Mouse (Mus musculus) erythroblast, embryonic 14.5 days (primary cell): ENCODE results near the gene Chmp2a. TPM values are rescaled to one million over a fixed set of nuclear protein-coding genes. Genes with fewer than 3 reads are reported as not detected.

ENCODE experiments used
- H3K27me3 ChIP-seq: 2 replicates; pipeline ENCODE4 v1.6.1; 2012; ENCODE audit warnings: inconsistent platforms; ENCODE audit not compliant: control insufficient read depth
- H3K36me3 ChIP-seq: 2 replicates; pipeline ENCODE4 v1.6.1; 2012; ENCODE audit warnings: mild to moderate bottlenecking, inconsistent platforms; ENCODE audit not compliant: control insufficient read depth
- H3K4me1 ChIP-seq: 2 replicates; pipeline ENCODE4 v1.6.1; 2012; ENCODE audit warnings: inconsistent platforms; ENCODE audit not compliant: control insufficient read depth
- H3K4me3 ChIP-seq: replicated peaks from 2 replicates; pipeline ENCODE3; 2012; ENCODE audit warnings: moderate library complexity, mild to moderate bottlenecking, inconsistent platforms
- H3K9me3 ChIP-seq: 2 replicates; pipeline ENCODE4 v1.6.1; 2012; ENCODE audit warnings: low read length, inconsistent platforms, mixed read lengths; ENCODE audit not compliant: control insufficient read depth
- GATA1 ChIP-seq: IDR thresholded peaks from 2 replicates; pipeline ENCODE4 v1.6.1; 2012; ENCODE audit warnings: low read length, inconsistent platforms, mixed read lengths
- TAL1 ChIP-seq: IDR thresholded peaks from 3 replicates; pipeline ENCODE4 v1.6.1; 2012; ENCODE audit warnings: low read length, inconsistent platforms, mixed read lengths
- polyA plus RNA-seq: library from polyadenylated mRNA; stranded (reverse); fragments of >175 nt; gene quantifications from 2 replicates; pipeline ENCODE4 v1.2.3, GENCODE M21; 2012

Chmp2a gene
- polyA plus RNA-seq, 1 experiment = 39.9 TPM

- peaks cover 41% of the 10 kb centered on the region for H3K36me3 ChIP-seq
- H3K4me3 ChIP-seq = no peak overlapping the region
- H3K27me3 ChIP-seq = no peaks in the 10 kb centered on the region
- H3K9me3 ChIP-seq = peaks cover 13% of the 10 kb centered on the region
- TF ChIP-seq GATA1 (no peak), TAL1 (no peak)
- peaks cover 35% of the 10 kb centered on the region for H3K4me1 ChIP-seq
Observed at GRCm38 (mm10) chr7:13007341-13008092, 27.1 kb downstream of the Chmp2a start.

- Histone ChIP-seq H3K36me3 (peaks cover 41% of the 10 kb centered on the region), H3K27me3 (no peaks in the 10 kb centered on the region), H3K4me1 (peaks cover 35% of the 10 kb centered on the region), H3K9me3 (peaks cover 13% of the 10 kb centered on the region), H3K4me3 (no peak overlapping the region)
- no peak for TF ChIP-seq TAL1
- TF ChIP-seq GATA1 = no peak
Observed at GRCm38 (mm10) chr7:13006531-13006930, 28.1 kb downstream of the Chmp2a start.

GRCm38 (mm10) chr7:13006011-13006410 is 28.6 kb downstream of the Chmp2a start:
- Histone ChIP-seq H3K27me3 (no peaks in the 10 kb centered on the region), H3K4me3 (no peak overlapping the region), H3K9me3 (peaks cover 13% of the 10 kb centered on the region), H3K36me3 (peaks cover 41% of the 10 kb centered on the region), H3K4me1 (peaks cover 35% of the 10 kb centered on the region)
- TF ChIP-seq GATA1 (no peak), TAL1 (no peak)

DNA sequence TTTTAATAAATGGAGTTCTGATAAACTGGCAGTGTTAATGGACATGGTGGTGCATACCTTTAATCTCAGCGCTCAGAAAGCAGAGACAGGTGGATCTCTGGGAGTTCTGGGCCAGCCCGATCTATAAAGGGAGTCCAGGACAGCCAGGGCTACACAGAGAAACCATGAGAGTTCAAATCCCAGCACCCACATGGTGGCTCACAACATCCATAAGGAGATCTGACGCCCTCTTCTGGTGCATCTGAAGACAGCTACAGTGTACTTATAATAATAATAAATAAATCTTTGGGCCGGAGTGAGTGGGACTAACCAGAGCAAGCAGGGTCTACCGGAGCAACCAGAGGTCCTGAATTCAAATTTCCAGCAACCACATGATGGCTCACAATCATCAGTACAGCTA is 31.2 kb downstream of the Chmp2a start:
- H3K4me1 ChIP-seq = peaks cover 14% of the 10 kb centered on the region
- H3K9me3 ChIP-seq = peaks cover 13% of the 10 kb centered on the region
- H3K36me3 ChIP-seq = peaks cover 40% of the 10 kb centered on the region
- no peak overlapping the region for H3K4me3 ChIP-seq
- TF ChIP-seq GATA1 (no peak), TAL1 (no peak)
- no peaks in the 10 kb centered on the region for H3K27me3 ChIP-seq

DNA sequence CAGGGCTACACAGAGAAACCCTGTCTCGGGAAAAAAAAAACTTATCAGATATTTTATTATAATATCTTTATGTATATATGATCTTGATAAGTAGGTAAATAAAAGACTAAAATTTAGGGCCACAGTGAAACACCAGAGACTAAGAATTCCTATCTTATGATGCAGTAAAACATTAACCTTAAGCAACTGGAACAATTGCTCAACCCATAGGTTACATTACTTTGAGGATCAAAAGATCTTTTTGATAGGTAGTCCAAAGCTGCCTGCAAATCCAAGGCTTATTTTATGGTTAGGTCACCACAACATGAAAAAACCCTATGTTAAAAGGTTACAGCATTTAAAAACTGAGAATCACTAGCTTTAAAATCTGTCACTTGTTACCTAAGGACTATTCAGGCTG is 33.0 kb downstream of the Chmp2a start:
- TF ChIP-seq GATA1 = no peak
- TF ChIP-seq TAL1 = no peak
- Histone ChIP-seq H3K4me3 (no peak overlapping the region), H3K9me3 (no peaks in the 10 kb centered on the region), H3K36me3 (peaks cover 22% of the 10 kb centered on the region), H3K4me1 (peaks cover 5% of the 10 kb centered on the region; the same call in 1 of the 2 replicates), H3K27me3 (peaks cover 3% of the 10 kb centered on the region)

DNA sequence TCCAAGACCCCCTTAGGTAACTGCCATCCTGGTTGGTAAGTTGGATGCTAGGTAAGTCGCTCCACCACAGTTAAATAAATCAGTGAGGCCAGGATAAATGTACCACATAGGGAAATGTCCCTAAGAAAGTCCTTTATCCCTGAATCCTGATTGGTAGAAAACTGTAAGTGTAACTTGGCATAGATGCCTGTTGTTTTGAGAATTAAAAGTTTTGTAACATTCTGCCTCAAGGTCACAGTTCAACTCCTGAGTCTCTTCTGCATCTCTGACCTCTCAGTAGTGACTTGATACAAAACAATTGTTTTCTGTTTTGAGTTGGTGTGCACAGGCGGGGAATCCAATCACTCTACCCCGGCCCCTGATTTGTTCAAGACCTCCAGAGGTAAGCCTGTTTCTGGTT is 35.8 kb downstream of the Chmp2a start, which contains the start of gene Trim28:
Gene Trim28 (plus strand): TSS at position 264 of the 400 bp plus-strand sequence.
- Histone ChIP-seq H3K4me1 (no peaks in the 10 kb centered on the region), H3K9me3 (no peaks in the 10 kb centered on the region), H3K27me3 (peaks cover 6% of the 10 kb centered on the region), H3K4me3 (no peak within 1 kb of the TSS), H3K36me3 (no peaks in the 10 kb centered on the region)
- no peak for TF ChIP-seq TAL1
- TF ChIP-seq GATA1 = no peak

- peaks cover 6% of the 10 kb centered on the region for H3K27me3 ChIP-seq
- no peaks in the 10 kb centered on the region for H3K9me3 ChIP-seq
- no peak within 1 kb of the TSS for H3K4me3 ChIP-seq
- no peaks in the 10 kb centered on the region for H3K4me1 ChIP-seq
- H3K36me3 ChIP-seq = no peaks in the 10 kb centered on the region
- TF ChIP-seq GATA1 (no peak), TAL1 (no peak)
Observed at GRCm38 (mm10) chr7:12998053-12998452, 36.6 kb downstream of the Chmp2a start, which contains the start of gene Slc27a5. Gene Slc27a5, minus strand, starts transcription at chr7:12998192.

- no peaks in the 10 kb centered on the region for H3K9me3 ChIP-seq
- no peak overlapping the region for H3K4me3 ChIP-seq
- no peak for TF ChIP-seq GATA1
- no peak for TF ChIP-seq TAL1
Observed at GRCm38 (mm10) chr7:12997230-12997629, 37.4 kb downstream of the Chmp2a start.

GRCm38 (mm10) chr7:12995862-12996261 is 38.7 kb downstream of the Chmp2a start:
- Histone ChIP-seq H3K27me3 (peaks cover 9% of the 10 kb centered on the region), H3K36me3 (no peaks in the 10 kb centered on the region), H3K4me3 (no peak overlapping the region), H3K4me1 (peaks cover 10% of the 10 kb centered on the region), H3K9me3 (no peaks in the 10 kb centered on the region)
- no peak for TF ChIP-seq TAL1
- no peak for TF ChIP-seq GATA1

More at GRCm38 (mm10) chr7:12997230-12997629, 37.4 kb downstream of the Chmp2a start:
- H3K27me3 ChIP-seq = peaks cover 6% of the 10 kb centered on the region
- peaks cover 3% of the 10 kb centered on the region for H3K4me1 ChIP-seq
- H3K36me3 ChIP-seq = no peaks in the 10 kb centered on the region
